Mouse (Mus musculus): ENCODE data around the gene Itgb3. TPM values are rescaled to one million over a fixed set of nuclear protein-coding genes. Genes with fewer than 3 reads are reported as not detected.

Itgb3 gene
- polyA plus RNA-seq, 1 experiment from 2014 or later, result 1.3 TPM

DNA sequence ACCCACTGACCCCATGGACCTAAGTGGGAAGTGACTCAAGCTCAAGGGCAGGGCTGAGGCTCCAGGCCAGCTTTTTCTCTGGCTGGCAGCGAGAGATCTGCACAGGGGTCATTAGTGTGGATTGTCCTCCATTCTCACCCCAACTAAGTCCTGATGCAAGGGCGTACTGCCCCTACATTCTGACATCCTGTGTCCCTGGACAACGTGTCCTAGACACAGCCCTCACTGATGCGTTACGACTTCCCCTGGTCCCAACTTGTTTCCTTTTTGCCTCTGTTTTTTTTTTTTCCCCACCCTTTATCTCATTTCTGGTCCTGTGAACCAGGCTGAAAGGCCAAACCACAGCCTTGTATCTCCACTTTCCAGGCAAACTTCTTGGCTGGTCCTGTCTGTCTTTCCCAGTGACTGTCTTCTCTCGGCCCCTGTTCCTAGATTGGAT lies 10.9 kb downstream of the Itgb3 start:
- H3K4me1 ChIP-seq (ENCODE audit: control insufficient read depth, insufficient read depth, low read length), result no peaks in the 10 kb centered on the region
- 73% methylated on average over 6 of the region's 6 CpGs for WGBS
- H3K27ac ChIP-seq (replicated peaks; ENCODE audit: low read depth, low read length), result no peak overlapping the region

DNA sequence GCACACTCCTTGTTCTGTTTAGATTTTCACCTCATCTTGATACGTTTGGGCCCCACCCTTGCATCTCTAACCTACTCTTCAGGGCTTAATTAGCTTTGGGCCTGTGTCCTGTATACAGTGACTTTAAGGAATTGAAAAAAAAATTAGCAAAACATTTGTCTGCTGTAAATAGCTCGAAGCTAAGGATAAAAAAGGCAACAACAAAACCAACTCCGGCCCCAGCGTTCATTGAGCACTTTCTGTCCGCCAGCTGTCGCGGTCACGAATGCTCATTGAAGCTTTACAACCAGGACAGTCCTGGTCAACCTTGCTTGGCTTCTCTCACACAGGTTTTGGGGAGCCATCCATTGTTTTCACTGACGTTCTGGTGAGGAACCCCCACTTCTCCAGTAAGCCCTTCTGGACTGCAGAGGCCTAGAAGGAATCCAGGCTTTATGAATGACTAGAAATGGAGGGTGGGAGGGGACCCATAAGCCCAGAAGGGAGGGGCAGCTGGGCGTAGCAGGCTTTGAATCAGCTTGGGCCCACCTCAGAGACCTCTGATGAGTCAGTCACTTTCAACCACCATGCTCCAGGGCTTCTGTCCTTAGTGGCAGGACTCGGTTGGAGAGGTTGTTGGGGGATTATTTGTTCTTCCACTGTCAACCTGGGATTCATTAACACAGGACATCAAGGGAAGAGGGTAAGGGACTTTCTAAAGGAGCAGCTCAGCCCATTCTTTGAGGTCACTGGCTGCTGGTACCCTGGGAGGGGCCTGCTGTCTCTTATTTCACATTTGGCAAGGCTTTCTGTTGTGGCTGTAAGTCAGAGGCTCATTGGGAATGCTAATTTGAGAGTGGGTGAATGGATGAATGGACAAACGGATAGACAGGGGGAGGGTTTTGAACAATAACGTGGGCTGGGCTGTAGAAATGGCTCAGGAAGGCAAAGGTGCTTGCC lies 11.6 kb downstream of the Itgb3 start:
- H3K27me3 ChIP-seq (ENCODE audit: control insufficient read depth, insufficient read depth, low read length), result no peaks in the 10 kb centered on the region
- DNase-seq (ENCODE audit: low spot score), result no peak
- peak; percentile 49; the same call in 1 of the 2 replicates for ATAC-seq (replicated peaks; ENCODE audit: insufficient number of reproducible peaks, low FRiP score, low TSS enrichment, low read depth)
- no peaks in the 10 kb centered on the region for H3K9me3 ChIP-seq (replicated peaks; ENCODE audit: control insufficient read depth, low read length)
- H3K4me1 ChIP-seq (ENCODE audit: control insufficient read depth, insufficient read depth, low read length), result no peaks in the 10 kb centered on the region
- WGBS, result 56% methylated on average over 13 of the region's 13 CpGs
- H3K4me3 ChIP-seq (ENCODE audit: low read depth, low read length), result no peak overlapping the region
- no peak overlapping the region for H3K9ac ChIP-seq (replicated peaks; ENCODE audit: low read length)
- H3K4me2 ChIP-seq (ENCODE audit: low read depth, low read length), result no peak overlapping the region
- no peaks in the 10 kb centered on the region for H3K36me3 ChIP-seq (replicated peaks; ENCODE audit: control insufficient read depth, insufficient read depth, low read depth, low read length)
- no peak overlapping the region for H3K27ac ChIP-seq (replicated peaks; ENCODE audit: low read depth, low read length)

More for the DNA sequence above, 10.9 kb downstream of the Itgb3 start:
- no peak overlapping the region for H3K9ac ChIP-seq (replicated peaks; ENCODE audit: low read length)
- no peaks in the 10 kb centered on the region for H3K9me3 ChIP-seq (replicated peaks; ENCODE audit: control insufficient read depth, low read length)
- no peak for ATAC-seq (replicated peaks; ENCODE audit: insufficient number of reproducible peaks, low FRiP score, low TSS enrichment, low read depth)
- H3K4me3 ChIP-seq (ENCODE audit: low read depth, low read length), result no peak overlapping the region
- no peaks in the 10 kb centered on the region for H3K36me3 ChIP-seq (replicated peaks; ENCODE audit: control insufficient read depth, insufficient read depth, low read depth, low read length)
- no peak for DNase-seq (ENCODE audit: low spot score)
- no peak overlapping the region for H3K4me2 ChIP-seq (ENCODE audit: low read depth, low read length)
- H3K27me3 ChIP-seq (ENCODE audit: control insufficient read depth, insufficient read depth, low read length), result no peaks in the 10 kb centered on the region

DNA sequence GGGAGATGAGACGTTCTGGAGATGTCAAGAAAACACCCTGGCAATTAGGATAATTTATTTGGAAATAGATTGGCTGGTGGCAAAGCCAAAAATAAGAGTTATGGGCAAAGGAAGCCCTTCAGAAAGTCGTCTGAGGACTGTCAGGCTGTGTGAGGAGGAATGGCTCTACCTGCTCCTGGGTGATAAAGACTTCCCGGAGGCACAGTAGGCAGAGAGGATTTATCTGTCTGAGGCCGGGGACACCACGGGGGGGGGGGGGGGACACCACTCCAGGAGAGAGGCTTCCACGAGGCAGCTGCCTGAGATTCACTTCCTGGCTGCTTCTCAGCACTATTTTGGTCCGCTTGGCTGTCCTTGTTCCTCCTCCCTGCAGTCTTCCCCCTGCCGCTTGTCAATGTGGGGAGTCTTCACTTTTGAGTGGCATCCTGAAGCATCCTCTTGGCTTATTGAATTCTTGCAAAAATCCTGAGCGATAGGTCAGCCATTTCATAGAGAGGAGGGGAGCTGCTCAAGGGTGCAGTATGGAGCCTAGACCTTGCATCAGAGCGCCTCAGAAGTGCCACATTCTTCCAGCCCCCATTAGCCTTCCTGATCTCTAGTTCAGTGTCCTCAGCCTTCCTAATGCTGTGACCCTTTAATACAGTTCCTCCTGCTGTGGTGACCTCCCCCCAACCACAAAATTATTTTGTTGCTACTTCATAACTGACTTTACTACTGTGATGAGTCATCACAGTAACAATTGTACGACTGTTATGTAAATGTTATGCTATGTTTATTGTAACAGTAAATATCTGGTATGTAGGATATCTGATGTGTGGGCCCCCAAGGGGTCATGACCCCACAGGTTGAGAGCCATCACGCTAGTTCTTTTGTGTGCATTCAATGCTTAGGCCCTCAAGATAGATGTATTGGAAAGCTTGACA lies 14.5 kb downstream of the Itgb3 start:
- no peaks in the 10 kb centered on the region for H3K27me3 ChIP-seq (ENCODE audit: control insufficient read depth, insufficient read depth, low read length)
- no peaks in the 10 kb centered on the region for H3K9me3 ChIP-seq (replicated peaks; ENCODE audit: control insufficient read depth, low read length)
- no peak overlapping the region for H3K4me2 ChIP-seq (ENCODE audit: low read depth, low read length)
- no peak for ATAC-seq (replicated peaks; ENCODE audit: insufficient number of reproducible peaks, low FRiP score, low TSS enrichment, low read depth)
- WGBS, result 44% methylated on average over 10 of the region's 12 CpGs
- no peaks in the 10 kb centered on the region for H3K36me3 ChIP-seq (replicated peaks; ENCODE audit: control insufficient read depth, insufficient read depth, low read depth, low read length)
- no peak overlapping the region for H3K27ac ChIP-seq (replicated peaks; ENCODE audit: low read depth, low read length)
- DNase-seq (ENCODE audit: low spot score), result no peak
- H3K4me1 ChIP-seq (ENCODE audit: control insufficient read depth, insufficient read depth, low read length), result peaks cover 3% of the 10 kb centered on the region; the same call in 1 of the 2 replicates
- no peak overlapping the region for H3K4me3 ChIP-seq (ENCODE audit: low read depth, low read length)
- H3K9ac ChIP-seq (replicated peaks; ENCODE audit: low read length), result no peak overlapping the region

- Histone ChIP-seq H3K4me2 (ENCODE audit: low read depth, low read length) (peak overlapping the region; percentile 16; the same call in 1 of the 2 replicates), H3K27ac (replicated peaks; ENCODE audit: low read depth, low read length) (peak overlapping the region; percentile 63), H3K27me3 (ENCODE audit: control insufficient read depth, insufficient read depth, low read length) (no peaks in the 10 kb centered on the region), H3K4me3 (ENCODE audit: low read depth, low read length) (no peak overlapping the region), H3K36me3 (replicated peaks; ENCODE audit: control insufficient read depth, insufficient read depth, low read depth, low read length) (no peaks in the 10 kb centered on the region), H3K9me3 (replicated peaks; ENCODE audit: control insufficient read depth, low read length) (no peaks in the 10 kb centered on the region), H3K4me1 (ENCODE audit: control insufficient read depth, insufficient read depth, low read length) (peaks cover 3% of the 10 kb centered on the region; the same call in 1 of the 2 replicates), H3K9ac (replicated peaks; ENCODE audit: low read length) (no peak overlapping the region)
- peak; percentile 70 for ATAC-seq (replicated peaks; ENCODE audit: insufficient number of reproducible peaks, low FRiP score, low TSS enrichment, low read depth)
- 25% methylated on average over 6 of the region's 6 CpGs for WGBS
- peak; percentile 87 for DNase-seq (ENCODE audit: low spot score)
These were observed 17.1 kb downstream of the Itgb3 start for GRCm38 (mm10) chr11:104624791-104625391.

GRCm38 (mm10) chr11:104625453-104626402 lies 17.9 kb downstream of the Itgb3 start:
- H3K27ac ChIP-seq (replicated peaks; ENCODE audit: low read depth, low read length), result peak overlapping the region; percentile 36; the same call in 1 of the 2 replicates
- peak; percentile 30 for ATAC-seq (replicated peaks; ENCODE audit: insufficient number of reproducible peaks, low FRiP score, low TSS enrichment, low read depth)

DNA sequence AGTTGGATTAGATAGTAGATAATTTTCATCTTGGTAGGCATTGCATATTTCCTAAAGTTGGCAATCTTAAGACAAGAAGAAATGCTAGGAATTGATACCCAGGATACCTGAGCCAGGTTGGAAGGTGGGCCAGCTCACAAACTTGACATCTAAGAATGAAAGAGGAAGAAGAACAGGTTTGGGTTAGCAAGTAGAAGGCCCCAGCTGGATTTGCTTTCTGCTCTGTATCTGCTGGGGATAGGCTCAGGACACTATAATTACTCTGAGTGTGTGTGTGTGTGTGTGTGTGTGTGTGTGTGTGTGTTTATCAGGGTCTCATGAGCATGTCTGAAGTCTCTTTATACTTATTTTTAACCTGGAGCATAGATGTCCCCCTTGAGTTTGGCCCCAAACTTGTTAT lies 18.8 kb downstream of the Itgb3 start:
- DNase-seq (ENCODE audit: low spot score) (no peak), ATAC-seq (replicated peaks; ENCODE audit: insufficient number of reproducible peaks, low FRiP score, low TSS enrichment, low read depth) (no peak)
- Histone ChIP-seq H3K4me1 (ENCODE audit: control insufficient read depth, insufficient read depth, low read length) (peaks cover 3% of the 10 kb centered on the region; the same call in 1 of the 2 replicates), H3K4me2 (ENCODE audit: low read depth, low read length) (no peak overlapping the region), H3K4me3 (ENCODE audit: low read depth, low read length) (no peak overlapping the region), H3K9me3 (replicated peaks; ENCODE audit: control insufficient read depth, low read length) (no peaks in the 10 kb centered on the region), H3K27me3 (ENCODE audit: control insufficient read depth, insufficient read depth, low read length) (no peaks in the 10 kb centered on the region), H3K27ac (replicated peaks; ENCODE audit: low read depth, low read length) (no peak overlapping the region), H3K36me3 (replicated peaks; ENCODE audit: control insufficient read depth, insufficient read depth, low read depth, low read length) (no peaks in the 10 kb centered on the region), H3K9ac (replicated peaks; ENCODE audit: low read length) (no peak overlapping the region)

More at GRCm38 (mm10) chr11:104625453-104626402, 17.9 kb downstream of the Itgb3 start:
- H3K9me3 ChIP-seq (replicated peaks; ENCODE audit: control insufficient read depth, low read length), result no peaks in the 10 kb centered on the region
- H3K9ac ChIP-seq (replicated peaks; ENCODE audit: low read length), result no peak overlapping the region
- no peaks in the 10 kb centered on the region for H3K36me3 ChIP-seq (replicated peaks; ENCODE audit: control insufficient read depth, insufficient read depth, low read depth, low read length)
- no peaks in the 10 kb centered on the region for H3K27me3 ChIP-seq (ENCODE audit: control insufficient read depth, insufficient read depth, low read length)
- DNase-seq (ENCODE audit: low spot score), result peak; percentile 79
- WGBS, result 29% methylated on average over 12 of the region's 12 CpGs
- H3K4me3 ChIP-seq (ENCODE audit: low read depth, low read length), result no peak overlapping the region
- peaks cover 3% of the 10 kb centered on the region; the same call in 1 of the 2 replicates for H3K4me1 ChIP-seq (ENCODE audit: control insufficient read depth, insufficient read depth, low read length)
- H3K4me2 ChIP-seq (ENCODE audit: low read depth, low read length), result no peak overlapping the region; the same call in 1 of the 2 replicates
